Mouse (Mus musculus) inflammation-experienced regulatory T-cells (primary cell): ENCODE results near the gene Foxr2. TPM values are rescaled to one million over a fixed set of nuclear protein-coding genes. Genes with fewer than 3 reads are reported as not detected.

Experiments
- polyA plus RNA-seq, 2 experiments: library from polyadenylated mRNA; unstranded; fragments of 100-300 nt; shearing (Covaris generic); gene quantifications; one replicate each; pipeline ENCODE4 v1.2.1; 2017

Foxr2 gene
- not detected for polyA plus RNA-seq

GRCm38 (mm10) chrX:153118486-153118885, at the start of gene Foxr2:
Gene Foxr2, plus strand, starts transcription at chrX:153118786.

GRCm38 (mm10) chrX:153139734-153140515, 21.3 kb downstream of the Foxr2 start, which contains the start of gene Rragb:
Gene Rragb, plus strand, starts transcription at chrX:153139981.

Other genes with a start within 250 kb of the Foxr2 start
- under 1 TPM in 1 of 2 experiments, not detected in 1; 0.07 TPM for gene Usp51, start 112.3 kb upstream of the Foxr2 start, polyA plus RNA-seq
- 1 to 10 TPM in 1 of 2 experiments, under 1 TPM in 1; 0.33 to 4.1 TPM for gene Mageh1, start 81.2 kb upstream of the Foxr2 start, polyA plus RNA-seq
- 10 to 100 TPM; 11.3 to 12.6 TPM for gene Rragb, start 21.2 kb downstream of the Foxr2 start, polyA plus RNA-seq
- 1 to 10 TPM in 1 of 2 experiments, under 1 TPM in 1; 0.78 to 3.4 TPM for gene Klf8, start 118.7 kb downstream of the Foxr2 start, polyA plus RNA-seq